Mouse (Mus musculus) megakaryocyte, adult 5-6 weeks (primary cell): ENCODE measurements at regions not wholly inside any gene's neighbourhood (a gene's known extent, or its start where the extent isn't known, plus 50 kb on each side); places are given as distances from the start of the nearest gene placed in this dataset.

Experiments
- ATAC-seq: 2 replicates; pipeline ENCODE4 v1.8.0; 2016; ENCODE audit warnings: mild to moderate bottlenecking, inconsistent platforms; ENCODE audit not compliant: poor library complexity, severe bottlenecking

- ATAC-seq: no peak
Observed at GRCm38 (mm10) chr17:10079853-10080650, 239.6 kb downstream of the Qk start.

- no peak for ATAC-seq
Observed at GRCm38 (mm10) chr17:10078536-10079319, 240.9 kb downstream of the Qk start.

- no peak for ATAC-seq
Observed at GRCm38 (mm10) chr17:10073301-10073700, 246.4 kb downstream of the Qk start.

GRCm38 (mm10) chr17:10069251-10069650, 250.4 kb downstream of the Qk start:
- ATAC-seq: no peak

GRCm38 (mm10) chr17:10065131-10065530, 254.5 kb downstream of the Qk start:
- no peak for ATAC-seq

- ATAC-seq: no peak
Observed at GRCm38 (mm10) chr17:10062546-10063100, 257.0 kb downstream of the Qk start.

GRCm38 (mm10) chr17:10057736-10058135, 261.9 kb downstream of the Qk start:
- ATAC-seq: no peak

GRCm38 (mm10) chr17:10056096-10056495, 263.6 kb downstream of the Qk start:
- no peak for ATAC-seq

GRCm38 (mm10) chr17:10054375-10054774, 265.3 kb downstream of the Qk start:
- ATAC-seq: no peak

- no peak for ATAC-seq
Observed at GRCm38 (mm10) chr17:10044336-10044735, 275.3 kb downstream of the Qk start.

- no peak for ATAC-seq
Observed at GRCm38 (mm10) chr17:10042042-10042652, 277.5 kb downstream of the Qk start.

GRCm38 (mm10) chr17:10040951-10041359, 278.7 kb downstream of the Qk start:
- peak; percentile 86 for ATAC-seq

- ATAC-seq: no peak
Observed at GRCm38 (mm10) chr17:10040375-10040774, 279.3 kb downstream of the Qk start.

- ATAC-seq: no peak
Observed at GRCm38 (mm10) chr17:10037799-10038445, 281.7 kb downstream of the Qk start.

GRCm38 (mm10) chr17:10033510-10033909, 286.1 kb downstream of the Qk start:
- ATAC-seq: no peak

- no peak for ATAC-seq
Observed at GRCm38 (mm10) chr17:10031033-10031432, 288.6 kb downstream of the Qk start.

- no peak for ATAC-seq
Observed at GRCm38 (mm10) chr17:10026770-10027169, 292.9 kb downstream of the Qk start.

- ATAC-seq: no peak
Observed at GRCm38 (mm10) chr17:10025212-10025611, 294.4 kb downstream of the Qk start.

GRCm38 (mm10) chr17:10024323-10024722, 295.3 kb downstream of the Qk start:
- ATAC-seq: no peak

GRCm38 (mm10) chr17:10012161-10012560, 307.5 kb downstream of the Qk start:
- ATAC-seq: no peak

- no peak for ATAC-seq
Observed at GRCm38 (mm10) chr17:10011728-10012127, 307.9 kb downstream of the Qk start.
